Mouse (Mus musculus) right cerebral cortex, postnatal 14 days (tissue): ENCODE results near the gene Mettl1.
"Not testable (repeated sequence)": the region's sequence is repeated elsewhere in the genome, so short reads cannot be mapped to it uniquely, and the experiment has no call there.

ENCODE experiments used
- DNase-seq: peaks from one replicate; pipeline ENCODE4 v3.0.0; 2022

Mettl1 gene

GRCm38 (mm10) chr10:127069281-127070189, 28.3 kb downstream of the Mettl1 start:
- DNase-seq, result no peak

DNA sequence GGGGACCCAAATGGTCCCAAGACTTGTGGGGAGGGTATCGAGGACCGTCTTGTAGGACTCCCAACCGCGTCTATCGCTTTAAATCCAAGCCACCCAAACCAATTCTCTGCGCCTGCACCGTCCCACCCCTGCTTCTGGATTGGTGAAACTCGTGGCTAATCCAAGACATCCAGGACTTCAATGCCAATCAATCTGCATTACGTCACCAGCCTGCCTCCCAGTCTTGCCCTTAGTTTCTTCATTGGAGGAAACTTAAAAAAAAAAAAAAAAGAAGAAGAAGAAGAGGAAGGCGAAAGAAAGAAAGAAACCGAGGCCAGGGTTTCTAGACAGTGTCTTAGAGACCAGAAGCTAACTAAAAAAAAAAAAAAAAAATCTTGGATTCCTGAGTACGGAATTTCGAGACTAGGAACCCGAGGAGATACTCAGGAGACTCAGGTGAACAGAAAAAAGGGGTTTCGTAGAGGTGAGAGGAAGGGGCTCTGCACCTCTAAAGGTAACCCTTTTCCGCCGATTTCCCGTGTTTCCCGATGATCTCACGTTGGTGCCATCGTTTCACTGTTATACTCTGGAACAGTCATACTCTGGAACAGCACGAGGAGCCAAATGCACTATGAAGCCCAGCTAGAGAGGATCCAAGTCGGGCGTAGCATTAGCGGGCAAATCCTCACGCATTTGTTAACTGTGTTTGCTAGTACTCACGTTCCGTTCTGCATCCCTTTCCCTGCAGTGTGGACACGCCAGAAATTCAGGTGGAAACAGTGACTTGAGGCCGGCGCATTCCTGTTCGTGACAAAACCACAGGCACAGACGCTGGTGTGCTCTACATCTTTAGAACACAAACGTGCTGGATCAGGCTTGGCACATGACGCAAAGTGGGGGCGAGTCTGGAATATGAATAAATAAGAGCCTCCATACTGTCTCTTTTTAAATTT, 29.2 kb downstream of the Mettl1 start, which contains the start of gene Tspan31:
Gene Tspan31, minus strand, starts transcription at position 75 of the 932 bp plus-strand sequence.
- DNase-seq, result peak; percentile 79

- DNase-seq, result no peak
Measured at GRCm38 (mm10) chr10:127071203-127071602, 30.0 kb downstream of the Mettl1 start.

- not testable (repeated sequence) for DNase-seq
Measured at GRCm38 (mm10) chr10:127072270-127072669, 31.1 kb downstream of the Mettl1 start.

- DNase-seq, result not testable (repeated sequence)
Measured at GRCm38 (mm10) chr10:127072969-127073368, 31.8 kb downstream of the Mettl1 start.

DNA sequence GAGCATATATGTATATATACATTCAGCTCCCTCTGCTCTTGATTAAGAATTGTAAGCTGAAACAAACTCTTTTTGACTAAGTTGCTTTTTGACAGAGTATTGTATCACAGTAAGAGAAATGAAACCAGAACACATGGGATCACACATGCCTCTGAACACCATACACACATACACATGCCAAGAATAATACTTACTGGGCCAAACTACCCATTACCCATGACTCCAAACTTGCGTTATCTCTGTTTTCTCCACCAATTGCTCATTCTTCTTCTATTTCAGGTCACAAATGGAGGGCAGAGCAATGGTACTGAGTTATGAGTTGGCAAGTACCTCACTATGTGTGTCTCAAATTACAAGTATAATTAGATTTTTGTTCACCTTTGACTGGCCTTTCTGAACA, 32.8 kb downstream of the Mettl1 start:
- DNase-seq, result no peak

GRCm38 (mm10) chr10:127075080-127075479, 33.9 kb downstream of the Mettl1 start, which contains the start of gene Agap2:
TSS of gene Agap2 (plus strand) at chr10:127075284.
- no peak for DNase-seq

DNA sequence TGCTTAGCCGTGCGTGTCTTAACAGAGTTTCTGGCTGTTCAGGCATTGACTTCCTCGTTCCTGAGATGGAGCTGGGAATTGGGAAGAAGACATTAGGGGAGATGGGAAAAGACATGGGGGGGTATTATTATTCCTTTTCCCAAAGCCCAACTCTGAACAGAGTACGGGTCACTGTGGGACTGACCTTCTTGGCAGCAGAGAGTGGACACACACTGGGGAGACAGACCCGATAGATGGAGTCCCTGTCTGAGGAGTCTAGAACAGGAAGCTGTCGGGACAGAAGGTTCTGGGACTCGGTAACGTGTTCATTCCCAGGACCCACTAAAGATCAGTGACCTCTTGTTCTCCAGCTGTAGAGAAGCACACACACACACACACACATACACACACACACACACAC, 34.4 kb downstream of the Mettl1 start:
- DNase-seq, result no peak

GRCm38 (mm10) chr10:127076082-127076481, 34.9 kb downstream of the Mettl1 start:
- no peak for DNase-seq

GRCm38 (mm10) chr10:127077515-127077914, 36.3 kb downstream of the Mettl1 start:
- peak; percentile 58 for DNase-seq

DNA sequence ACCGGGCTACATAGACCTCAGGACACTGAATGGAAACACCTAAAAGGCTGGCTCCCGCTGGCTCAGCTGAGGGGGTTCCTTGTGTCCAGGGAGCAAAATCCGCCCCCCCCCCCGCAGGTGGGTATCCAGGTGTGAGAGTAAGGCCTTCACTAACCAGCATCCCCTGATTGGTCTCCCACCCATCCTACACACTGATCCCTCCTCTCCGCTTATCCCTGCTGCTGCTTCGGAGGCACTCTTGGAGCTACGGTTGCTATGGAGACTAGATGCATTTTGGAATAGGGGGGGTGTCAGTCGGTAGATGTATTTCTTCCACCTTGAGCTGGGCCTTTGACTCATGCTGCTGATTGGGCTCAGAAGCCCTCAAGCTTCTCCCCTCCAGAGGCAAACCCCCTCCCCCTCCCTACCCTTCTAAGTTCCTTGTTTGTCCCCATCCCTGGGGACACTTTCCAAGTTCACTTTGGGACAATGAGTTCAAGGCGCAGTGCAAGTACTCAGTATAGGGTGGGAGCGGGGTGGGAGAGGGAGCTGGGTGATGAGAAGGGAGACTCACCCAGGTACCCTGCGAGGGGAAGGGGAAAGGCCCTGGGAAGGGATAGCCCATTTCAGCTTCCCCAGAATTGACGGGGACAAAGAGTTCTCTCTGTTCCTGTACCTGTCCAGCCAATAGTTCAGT, 36.9 kb downstream of the Mettl1 start:
- peak; percentile 33 for DNase-seq

DNA sequence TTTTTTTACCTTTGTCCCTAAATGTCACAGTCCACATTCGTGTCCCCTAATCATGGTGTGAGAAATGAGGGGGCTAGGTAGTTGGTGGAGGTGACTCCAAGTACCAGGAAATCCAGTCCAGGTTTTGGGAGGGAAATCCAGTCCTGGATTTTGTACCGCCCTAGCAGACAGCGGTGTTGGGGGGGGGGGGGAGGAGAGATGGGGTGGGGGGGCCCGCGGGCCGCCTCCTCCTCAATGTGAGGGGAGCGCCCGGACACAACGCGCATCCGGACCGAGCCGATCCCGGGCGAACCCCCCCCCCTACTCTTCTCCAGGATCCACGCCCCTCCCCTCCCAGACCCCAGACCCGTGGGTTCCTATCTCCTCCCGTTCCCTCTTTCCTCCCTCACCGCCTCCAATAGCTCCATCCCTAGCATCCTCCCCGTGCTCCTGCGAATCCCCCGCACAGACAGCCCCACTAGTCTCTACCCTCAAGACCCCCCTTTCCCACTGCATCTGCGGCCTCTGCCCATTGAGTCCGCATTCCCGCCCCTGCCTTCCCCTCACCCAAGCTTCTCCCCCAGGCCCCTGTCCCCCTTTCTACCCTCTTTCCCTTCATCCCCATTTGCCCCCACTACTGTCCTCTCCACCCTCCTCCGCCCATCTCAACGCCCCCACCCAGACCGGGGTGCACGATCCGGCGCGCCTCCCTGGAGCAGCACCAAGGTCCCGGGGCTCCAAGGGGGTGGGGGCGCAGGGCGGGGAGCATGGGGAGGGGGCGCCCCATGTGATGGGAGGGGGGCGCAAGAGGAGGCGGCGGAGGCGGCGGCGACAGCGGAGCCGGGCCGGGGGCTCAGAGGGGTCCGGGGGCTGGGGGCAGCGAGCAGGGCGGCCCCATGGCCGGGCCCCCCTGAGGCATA, 37.7 kb downstream of the Mettl1 start:
- DNase-seq, result peak; percentile 68

GRCm38 (mm10) chr10:127079665-127080391, 38.6 kb downstream of the Mettl1 start:
- DNase-seq, result peak; percentile 65

DNA sequence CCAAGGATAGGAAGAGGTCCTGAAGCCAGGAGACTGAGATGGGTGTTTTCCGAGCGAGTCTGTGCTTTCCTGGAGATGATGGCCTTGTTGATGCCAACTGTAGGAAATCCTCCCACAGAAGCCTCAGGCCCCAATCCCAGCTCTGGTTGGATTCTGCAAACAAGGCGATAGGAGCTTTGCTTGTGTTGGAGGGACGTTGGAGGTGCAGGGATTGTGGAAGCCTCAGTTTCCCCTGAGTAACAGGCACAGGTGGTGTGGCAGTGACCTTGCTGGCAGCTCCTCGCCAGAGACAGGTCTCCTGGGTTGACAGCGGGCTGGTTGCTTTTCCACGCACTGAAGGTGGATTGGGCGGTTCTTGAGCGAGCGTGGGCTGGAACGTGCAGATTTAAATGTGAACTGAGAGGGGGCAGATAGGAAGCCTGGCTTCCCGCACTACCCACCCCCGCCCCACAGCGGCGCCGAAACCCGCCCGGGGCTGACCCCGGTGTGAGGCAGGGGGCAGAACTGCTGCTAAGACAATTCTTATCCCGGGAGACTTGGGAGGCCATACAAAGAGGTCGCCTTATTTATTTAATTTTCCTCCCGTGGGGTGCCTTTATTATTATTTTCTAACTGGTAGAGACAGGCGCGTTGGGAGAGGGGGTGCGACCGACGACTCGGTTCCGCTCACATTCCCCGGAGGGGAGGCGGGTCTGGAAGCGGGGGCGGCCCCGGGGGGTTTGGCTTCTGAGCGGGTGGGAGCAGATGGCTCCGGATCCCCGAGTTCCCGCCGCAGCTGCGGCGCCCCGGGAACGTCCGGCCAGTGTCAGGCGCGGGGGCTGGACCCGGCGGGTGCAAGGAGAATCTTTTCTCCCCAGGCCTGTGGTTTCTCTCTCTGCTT, 39.9 kb downstream of the Mettl1 start:
- DNase-seq, result peak; percentile 67

GRCm38 (mm10) chr10:127081996-127082620, 40.9 kb downstream of the Mettl1 start:
- DNase-seq, result no peak

DNA sequence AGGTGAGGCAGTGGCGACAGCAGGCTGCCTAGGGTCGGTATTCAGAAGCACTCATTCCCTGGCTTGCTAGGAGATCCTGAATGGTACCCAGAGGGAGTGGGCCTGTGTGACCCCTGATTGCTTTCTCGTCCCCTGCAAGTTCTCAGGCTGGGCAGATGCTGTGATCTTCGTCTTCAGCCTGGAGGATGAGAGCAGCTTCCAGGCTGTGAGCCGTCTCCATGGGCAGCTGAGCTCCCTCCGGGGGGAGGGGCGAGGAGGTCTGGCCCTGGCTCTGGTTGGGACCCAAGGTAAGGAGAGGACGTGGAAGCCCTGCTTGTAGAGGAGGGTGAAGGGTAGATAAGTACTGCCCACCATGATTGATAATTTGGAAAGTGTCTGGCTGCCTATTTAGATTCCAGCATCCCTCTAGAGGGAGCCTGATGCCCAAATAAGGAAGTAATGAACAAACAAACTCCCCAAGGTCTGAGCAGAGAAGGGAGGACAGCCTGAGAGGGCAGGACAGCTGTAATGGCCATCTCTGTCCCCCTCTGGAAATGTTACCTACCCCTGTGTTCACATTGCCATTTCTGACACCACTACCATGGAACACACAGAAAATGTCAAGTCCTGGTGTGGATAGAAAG, 42.2 kb downstream of the Mettl1 start:
- DNase-seq, result no peak

GRCm38 (mm10) chr10:127083915-127084306, 42.7 kb downstream of the Mettl1 start:
- DNase-seq, result no peak

DNA sequence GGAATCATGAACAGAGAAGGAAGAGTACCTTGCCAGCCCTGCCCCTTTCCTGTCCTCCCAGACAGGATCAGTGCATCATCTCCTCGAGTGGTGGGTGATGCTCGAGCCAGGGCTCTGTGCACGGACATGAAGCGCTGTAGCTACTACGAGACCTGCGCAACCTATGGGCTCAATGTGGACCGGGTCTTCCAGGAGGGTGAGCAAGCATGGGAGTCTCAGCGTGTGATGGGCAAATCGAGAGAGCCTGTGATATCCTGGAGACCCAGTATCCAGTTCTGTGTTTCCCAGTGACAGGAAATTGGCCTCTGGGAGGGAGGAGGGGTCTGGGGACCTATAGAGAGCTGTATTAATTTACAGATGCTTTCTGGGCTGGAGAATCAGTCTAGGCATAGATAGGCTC, 43.8 kb downstream of the Mettl1 start:
- no peak for DNase-seq

DNA sequence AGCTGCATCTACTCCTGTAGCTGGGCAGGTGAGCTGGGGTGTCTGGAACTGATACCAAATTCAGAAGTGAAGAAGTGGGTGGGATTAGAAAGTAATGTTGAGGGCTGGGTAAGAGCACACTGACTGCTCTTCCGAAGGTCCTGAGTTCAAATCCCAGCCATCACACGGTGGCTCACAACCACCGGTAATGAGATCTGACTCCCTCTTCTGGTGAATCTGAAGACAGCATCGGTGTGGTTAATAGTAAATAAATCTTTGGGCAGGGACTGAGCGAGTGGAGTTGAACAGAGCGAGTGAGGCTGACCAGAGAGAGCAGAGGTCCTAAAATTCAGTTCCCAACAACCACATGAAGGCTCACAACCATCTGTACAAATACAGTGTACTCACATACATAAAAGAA, 44.4 kb downstream of the Mettl1 start:
- no peak for DNase-seq
